Mouse (Mus musculus) thymus, postnatal 0 days (tissue): ENCODE data around the gene Scrt2. TPM values are rescaled to one million over a fixed set of nuclear protein-coding genes. Genes with fewer than 3 reads are reported as not detected.

Source experiments
- DNase-seq: peaks from one replicate; pipeline ENCODE4 v3.0.0-alpha.2; 2015; ENCODE audit warnings: low spot score
- polyA plus RNA-seq: library from polyadenylated mRNA; unstranded; fragments of >200 nt; fragmentation: Nextera tagmentation; extraction: Ambion mirVana; gene quantifications from 2 replicates; pipeline ENCODE4 v1.2.1, GENCODE M21; 2015

Scrt2 gene
- polyA plus RNA-seq, 1 experiment from 2014 or later: not detected

- peak; percentile 75 for DNase-seq
Measured at GRCm38 (mm10) chr2:152081641-152082448, 516 bp downstream of the Scrt2 start.

GRCm38 (mm10) chr2:152082456-152083285 lies 1.3 kb downstream of the Scrt2 start:
- no peak for DNase-seq

- DNase-seq: no peak
Measured at GRCm38 (mm10) chr2:152083411-152083810, 2.1 kb downstream of the Scrt2 start.

GRCm38 (mm10) chr2:152084298-152084697 lies 3.0 kb downstream of the Scrt2 start:
- DNase-seq: no peak

- DNase-seq: no peak
Measured at GRCm38 (mm10) chr2:152085414-152085813, 4.1 kb downstream of the Scrt2 start.

GRCm38 (mm10) chr2:152086451-152086850 lies 5.1 kb downstream of the Scrt2 start:
- DNase-seq: no peak

GRCm38 (mm10) chr2:152087111-152087510 lies 5.8 kb downstream of the Scrt2 start:
- DNase-seq: no peak

- peak; percentile 27 for DNase-seq
Measured at GRCm38 (mm10) chr2:152089078-152089477, 7.7 kb downstream of the Scrt2 start.

GRCm38 (mm10) chr2:152089581-152089980 lies 8.3 kb downstream of the Scrt2 start:
- DNase-seq: no peak

- no peak for DNase-seq
Measured at GRCm38 (mm10) chr2:152090486-152090885, 9.2 kb downstream of the Scrt2 start.

GRCm38 (mm10) chr2:152091342-152092056 lies 10.2 kb downstream of the Scrt2 start:
- DNase-seq: no peak

- no peak for DNase-seq
Measured at GRCm38 (mm10) chr2:152092927-152093326, 11.6 kb downstream of the Scrt2 start.

- peak; percentile 13 for DNase-seq
Measured at GRCm38 (mm10) chr2:152093356-152093792, 12.0 kb downstream of the Scrt2 start.

- DNase-seq: no peak
Measured at GRCm38 (mm10) chr2:152094856-152095545, 13.7 kb downstream of the Scrt2 start.

GRCm38 (mm10) chr2:152096922-152097321 lies 15.6 kb downstream of the Scrt2 start:
- DNase-seq: no peak

- no peak for DNase-seq
Measured at GRCm38 (mm10) chr2:152097916-152098315, 16.6 kb downstream of the Scrt2 start.

GRCm38 (mm10) chr2:152099538-152099937 lies 18.2 kb downstream of the Scrt2 start:
- DNase-seq: no peak

- no peak for DNase-seq
Measured at GRCm38 (mm10) chr2:152101761-152102160, 20.4 kb downstream of the Scrt2 start.

- no peak for DNase-seq
Measured at GRCm38 (mm10) chr2:152102369-152102768, 21.0 kb downstream of the Scrt2 start.

- DNase-seq: no peak
Measured at GRCm38 (mm10) chr2:152104711-152105317, 23.5 kb downstream of the Scrt2 start.
